Mouse (Mus musculus) lung, adult 2 months (tissue): ENCODE data around the gene Trappc6a. TPM values are rescaled to one million over a fixed set of nuclear protein-coding genes. Genes with fewer than 3 reads are reported as not detected.
A peak's percentile ranks its signal among the peaks of the same experiment; 100 is the strongest.

Experiments
- DNase-seq: peaks from one replicate; pipeline ENCODE4 v3.0.0; 2022
- H3K4me1 ChIP-seq: fragments of 200-500 bp; 2 replicates; pipeline ENCODE4 v1.6.1; 2011; ENCODE audit warnings: low read length; ENCODE audit not compliant: control insufficient read depth, insufficient read depth
- H3K4me3 ChIP-seq: fragments of 200-500 bp; replicated peaks from 2 replicates; pipeline ENCODE3; 2011; ENCODE audit warnings: low read depth, mild to moderate bottlenecking, control low read depth, low read length; ENCODE audit errors: extremely low read depth
- CTCF ChIP-seq: fragments of 200-500 bp; IDR thresholded peaks from 2 replicates; pipeline ENCODE4 v1.5.1; 2011; ENCODE audit warnings: mild to moderate bottlenecking, low read length, control low read depth; ENCODE audit not compliant: insufficient read depth
- POLR2A ChIP-seq: fragments of 200-500 bp; IDR thresholded peaks from 2 replicates; pipeline ENCODE4 v1.6.1; 2011; ENCODE audit warnings: low read depth, mild to moderate bottlenecking, control low read depth, low read length, borderline replicate concordance; ENCODE audit errors: extremely low read depth
- WGBS: fragments of 180-500 bp; shearing (Covaris S2); methylation state at CpG from one replicate; pipeline ENCODE4 v1.1.7; 2018; 5-methylcytosine and 5-hydroxymethylcytosine counted together
- polyA plus RNA-seq: library from polyadenylated mRNA; depleted of rRNA; stranded (reverse); fragments of >200 nt; gene quantifications from 2 replicates; pipeline ENCODE4 v1.2.3, GENCODE M21; 2012; rRNA removed

Trappc6a gene
- polyA plus RNA-seq, 1 experiment, result 63.1 TPM

GRCm38 (mm10) chr7:19563884-19564283 is 55.7 kb downstream of the Trappc6a start:
- 81% methylated on average over 3 of the region's 3 CpGs for WGBS
- peaks cover 15% of the 10 kb centered on the region for H3K4me1 ChIP-seq
- DNase-seq, result no peak
- no peak for TF ChIP-seq CTCF
- TF ChIP-seq POLR2A, result no peak
- H3K4me3 ChIP-seq, result no peak overlapping the region

- TF ChIP-seq POLR2A (no peak), CTCF (peak; percentile 23; the same call in 1 of the 2 replicates)
- H3K4me1 ChIP-seq, result peaks cover 10% of the 10 kb centered on the region
- no peak for DNase-seq
- H3K4me3 ChIP-seq, result no peak overlapping the region
- 96% methylated on average over 4 of the region's 4 CpGs for WGBS
Measured at GRCm38 (mm10) chr7:19564455-19564854, 56.3 kb downstream of the Trappc6a start.

Other genes starting within 250 kb of the Trappc6a start
- gene Vasp, start 236.6 kb upstream of the Trappc6a start, polyA plus RNA-seq, result 194 TPM in 2 replicates
- 0.23 and 0.36 TPM in 2 replicates for gene Ppm1n, start 228.3 kb upstream of the Trappc6a start, polyA plus RNA-seq
- 56.3 and 76.2 TPM in 2 replicates for gene Rtn2, start 225.8 kb upstream of the Trappc6a start, polyA plus RNA-seq
- 4.0 and 4.6 TPM in 2 replicates for gene Fosb, start 198.3 kb upstream of the Trappc6a start, polyA plus RNA-seq
- gene Ercc1, start 163.6 kb upstream of the Trappc6a start, polyA plus RNA-seq, result 38.7 and 46.6 TPM in 2 replicates
- gene Cd3eap, start 148.9 kb upstream of the Trappc6a start, polyA plus RNA-seq, result 4.6 and 5.2 TPM in 2 replicates
- gene Ppp1r13l, start 148.6 kb upstream of the Trappc6a start, polyA plus RNA-seq, result 10.0 and 17.8 TPM in 2 replicates
- gene Ercc2, start 126.4 kb upstream of the Trappc6a start, polyA plus RNA-seq, result 43.3 and 44.6 TPM in 2 replicates
- gene Klc3, start 104.3 kb upstream of the Trappc6a start, polyA plus RNA-seq, result 14.1 and 18.2 TPM in 2 replicates
- gene Ckm, start 103.6 kb upstream of the Trappc6a start, polyA plus RNA-seq, result 88.3 and 1,345 TPM in 2 replicates
- gene Mark4, start 49.6 kb upstream of the Trappc6a start, polyA plus RNA-seq, result 29.2 and 34.3 TPM in 2 replicates
- gene Exoc3l2, start 45.1 kb upstream of the Trappc6a start, polyA plus RNA-seq, result 2.7 and 3.4 TPM in 2 replicates
- 12.2 and 12.9 TPM in 2 replicates for gene Bloc1s3, start within 50 bp of the Trappc6a start, polyA plus RNA-seq
- 0.62 and 17.3 TPM in 2 replicates for gene Nkpd1, start 9.4 kb downstream of the Trappc6a start, polyA plus RNA-seq
- 113 and 121 TPM in 2 replicates for gene Ppp1r37, start 54.7 kb downstream of the Trappc6a start, polyA plus RNA-seq
- 4.3 and 5.0 TPM in 2 replicates for gene Zfp296, start 68.9 kb downstream of the Trappc6a start, polyA plus RNA-seq
- 99.2 and 132 TPM in 2 replicates for gene Gemin7, start 69.2 kb downstream of the Trappc6a start, polyA plus RNA-seq
- 96.1 and 134 TPM in 2 replicates for gene Clasrp, start 96.1 kb downstream of the Trappc6a start, polyA plus RNA-seq
- gene Relb, start 121.0 kb downstream of the Trappc6a start, polyA plus RNA-seq, result 32.5 and 34.9 TPM in 2 replicates
- 96.8 and 143 TPM in 2 replicates for gene Clptm1, start 156.6 kb downstream of the Trappc6a start, polyA plus RNA-seq
- 1.9 and 5.1 TPM in 2 replicates for gene Apoc2, start 169.5 kb downstream of the Trappc6a start, polyA plus RNA-seq
- not detected in 2 replicates for gene Gm44805, start 173.0 kb downstream of the Trappc6a start, polyA plus RNA-seq
- gene Apoc4, start 173.1 kb downstream of the Trappc6a start, polyA plus RNA-seq, result 1.1 and 1.4 TPM in 2 replicates
- 25.9 and 29.2 TPM in 2 replicates for gene Apoc1, start 184.3 kb downstream of the Trappc6a start, polyA plus RNA-seq
- gene Apoe, start 190.8 kb downstream of the Trappc6a start, polyA plus RNA-seq, result 815 and 1,134 TPM in 2 replicates
- gene Tomm40, start 207.0 kb downstream of the Trappc6a start, polyA plus RNA-seq, result 46.0 and 51.3 TPM in 2 replicates
- gene Nectin2, start 242.1 kb downstream of the Trappc6a start, polyA plus RNA-seq, result 70.9 and 74.7 TPM in 2 replicates